Mouse (Mus musculus) kidney, adult 2 months (tissue): ENCODE measurements around the gene Sarm1.

Source experiments
- CTCF ChIP-seq: fragments of 200-500 bp; conservative IDR thresholded peaks from 2 replicates; pipeline ENCODE4 v1.5.1; 2011; ENCODE audit warnings: low read depth, mild to moderate bottlenecking, control low read depth, low read length, moderate library complexity, mixed read lengths; ENCODE audit not compliant: insufficient read depth, insufficient read length
- POLR2A ChIP-seq: fragments of 200-500 bp; IDR thresholded peaks from one replicate; pipeline ENCODE4 v1.6.1; 2011; ENCODE audit warnings: low read depth, low read length, control low read depth

DNA sequence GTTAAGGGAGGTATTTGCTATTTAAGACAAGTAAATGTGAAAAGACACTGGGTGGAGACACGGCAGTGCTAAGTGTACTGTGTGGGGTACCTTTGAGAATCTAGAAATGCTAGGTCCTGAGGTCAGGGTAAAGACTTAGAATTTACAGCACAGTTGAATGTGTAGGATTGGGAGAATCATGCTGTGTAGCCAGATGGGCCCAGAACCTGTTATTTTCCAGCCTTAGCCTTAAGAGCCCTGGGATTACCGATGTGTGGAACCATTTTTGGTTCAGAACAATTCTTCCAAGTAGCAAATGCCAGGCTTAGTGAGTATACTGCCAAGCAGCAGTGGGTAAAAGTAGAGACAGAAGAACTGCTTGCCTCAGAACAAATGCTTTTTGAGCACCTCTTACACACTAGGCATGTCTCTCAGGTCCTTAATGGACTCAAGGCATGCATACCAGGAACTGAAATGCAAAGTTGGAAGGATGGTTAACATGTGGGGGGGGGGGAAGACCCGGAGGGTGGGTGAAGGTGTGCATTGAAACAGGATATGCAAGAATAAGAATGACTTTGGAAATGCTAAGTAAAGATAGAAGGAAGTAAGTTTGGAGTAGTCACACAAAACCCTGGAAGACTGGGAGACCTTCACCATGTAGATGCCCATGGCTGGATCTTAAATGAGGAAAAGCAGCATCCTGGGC lies 15.7 kb upstream of the Sarm1 start:
- TF ChIP-seq POLR2A (no peak), CTCF (no peak)
